In genomic region chr11:33957595-33957994, GRCm38 (mm10) we compare ENCODE assay signal across 25 mouse cellular contexts. TPM values are rescaled to one million over a fixed set of nuclear protein-coding genes. Genes with fewer than 3 reads are reported as not detected.
DNase-seq lines count a peak whose midpoint lies in the region; ATAC-seq and TF ChIP-seq lines count a peak whose summit lies in the region.
"Had no signal": no experiment of that assay in that cellular context is flagged by ENCODE, and none has a peak within 500 bp of the region (broad histone marks: within the 10 kb centered on the region; RNA-seq: fewer than 3 reads in every experiment).

No protein-coding gene starts in this region.

- peak overlapping the region; percentile 7; the same call in 1 of the 2 replicates for H3K27ac ChIP-seq in stomach, embryonic 15.5 days
- H3K27ac ChIP-seq in stomach, postnatal 0 days (replicated peaks), result no peak overlapping the region
- peak overlapping the region; percentile 6; the same call in 1 of the 2 replicates for H3K27ac ChIP-seq in stomach, embryonic 16.5 days (ENCODE audit: low read length)
- H3K27ac ChIP-seq: embryonic facial prominence, embryonic 15.5 days; forebrain, embryonic 10.5 days; gastrocnemius, adult 2 months; hindbrain, embryonic 12.5 days had no signal

- H3K4me1 ChIP-seq in stomach, embryonic 15.5 days, result no peaks in the 10 kb centered on the region
- H3K4me1 ChIP-seq in stomach, postnatal 0 days (replicated peaks; ENCODE audit: control insufficient read depth, insufficient read depth), result no peaks in the 10 kb centered on the region
- H3K4me1 ChIP-seq in stomach, embryonic 16.5 days (ENCODE audit: control insufficient read depth, insufficient read depth, low read length), result 0 out of 2 replicates have a peak, but pooled peaks cover 3% of the 10 kb centered on the region
- H3K4me1 ChIP-seq: embryonic facial prominence, embryonic 15.5 days; hindbrain, embryonic 12.5 days had no signal

- H3K4me2 ChIP-seq in stomach, embryonic 15.5 days, result no peak overlapping the region
- no peak overlapping the region for H3K4me2 ChIP-seq in stomach, postnatal 0 days (replicated peaks; ENCODE audit: low read depth)
- no peak overlapping the region for H3K4me2 ChIP-seq in stomach, embryonic 16.5 days (ENCODE audit: low read depth, low read length)
- H3K4me2 ChIP-seq: embryonic facial prominence, embryonic 15.5 days; heart, embryonic 12.5 days; hindbrain, embryonic 12.5 days had no signal

- no peaks in the 10 kb centered on the region for H3K36me3 ChIP-seq in stomach, embryonic 15.5 days
- no peaks in the 10 kb centered on the region for H3K36me3 ChIP-seq in stomach, postnatal 0 days (ENCODE audit: control insufficient read depth, insufficient read depth, low read length)
- H3K36me3 ChIP-seq in stomach, embryonic 16.5 days (ENCODE audit: control insufficient read depth, insufficient read depth, low read length), result no peaks in the 10 kb centered on the region
- H3K36me3 ChIP-seq: embryonic facial prominence, embryonic 15.5 days; forebrain, embryonic 10.5 days; heart, embryonic 12.5 days; hindbrain, embryonic 12.5 days had no signal

- WGBS in stomach, embryonic 15.5 days, result 82% methylated on average over 6 of the region's 6 CpGs
- WGBS in stomach, postnatal 0 days, result 76% methylated on average over 6 of the region's 6 CpGs
- 77% methylated on average over 6 of the region's 6 CpGs for WGBS in stomach, embryonic 16.5 days

- no peak for TF ChIP-seq EP300 in stomach, postnatal 0 days (optimal IDR thresholded peaks at IDR 0.05)

- no peak overlapping the region for H3K9ac ChIP-seq in stomach, embryonic 15.5 days
- H3K9ac ChIP-seq in stomach, postnatal 0 days (ENCODE audit: low read length), result no peak overlapping the region
- no peak overlapping the region for H3K9ac ChIP-seq in stomach, embryonic 16.5 days (ENCODE audit: low read length)
- H3K9ac ChIP-seq: embryonic facial prominence, embryonic 15.5 days; heart, embryonic 12.5 days; hindbrain, embryonic 12.5 days had no signal

- ATAC-seq in stomach, embryonic 15.5 days (ENCODE audit: insufficient read depth, low FRiP score, low read depth), result no peak
- ATAC-seq in stomach, postnatal 0 days (ENCODE audit: low FRiP score, low TSS enrichment), result no peak
- no peak for ATAC-seq in stomach, embryonic 16.5 days (ENCODE audit: insufficient read depth, low FRiP score)
- ATAC-seq: forebrain, embryonic 14.5 days; hindbrain, embryonic 16.5 days had no signal

- no peak for TF ChIP-seq CTCF in stomach, postnatal 0 days (IDR thresholded peaks at IDR 0.05; ENCODE audit: low read depth)

- no peaks in the 10 kb centered on the region for H3K9me3 ChIP-seq in stomach, embryonic 15.5 days
- H3K9me3 ChIP-seq in stomach, postnatal 0 days (ENCODE audit: control insufficient read depth, low read length), result no peaks in the 10 kb centered on the region
- H3K9me3 ChIP-seq in stomach, embryonic 16.5 days (replicated peaks; ENCODE audit: control insufficient read depth, low read length), result no peaks in the 10 kb centered on the region
- H3K9me3 ChIP-seq: embryonic facial prominence, embryonic 15.5 days; forebrain, embryonic 10.5 days; heart, embryonic 12.5 days; hindbrain, embryonic 12.5 days had no signal

- no peaks in the 10 kb centered on the region for H3K27me3 ChIP-seq in stomach, embryonic 15.5 days (replicated peaks)
- no peaks in the 10 kb centered on the region for H3K27me3 ChIP-seq in stomach, postnatal 0 days (ENCODE audit: control insufficient read depth, insufficient read depth, low read length)
- no peaks in the 10 kb centered on the region for H3K27me3 ChIP-seq in stomach, embryonic 16.5 days (ENCODE audit: control insufficient read depth, insufficient read depth, low read length)
- H3K27me3 ChIP-seq: embryonic facial prominence, embryonic 15.5 days; hindbrain, embryonic 12.5 days had no signal

- peak; percentile 23 for DNase-seq in adrenal gland, adult 2 months
- DNase-seq in adrenal gland, postnatal 4 days (ENCODE audit: low spot score in 2 of 2), result no peak
- DNase-seq in layer of hippocampus, adult 11-12 months (ENCODE audit: low spot score), result peak; percentile 15
- no peak for DNase-seq in layer of hippocampus, postnatal 25 days (ENCODE audit: extremely low spot score in 1 of 2, low spot score in 1 of 2)
- no peak for DNase-seq in stomach, postnatal 0 days (ENCODE audit: low spot score)
- no peak for DNase-seq in natural killer cell, adult 2 months (ENCODE audit: low spot score in 2 of 2)
- DNase-seq: adrenal gland, postnatal 36 days; cerebellum, adult 11 months; cerebellum, adult 8-10 months; embryo, embryonic 11 days; gastrocnemius, adult 2 months; gastrocnemius, postnatal 25 days; heart, postnatal 36 days had no signal

- no peak overlapping the region for H3K4me3 ChIP-seq in stomach, embryonic 15.5 days (replicated peaks)
- H3K4me3 ChIP-seq in stomach, postnatal 0 days (ENCODE audit: low read depth, low read length), result no peak overlapping the region
- H3K4me3 ChIP-seq in stomach, embryonic 16.5 days (replicated peaks; ENCODE audit: low read length), result no peak overlapping the region
- H3K4me3 ChIP-seq: embryonic facial prominence, embryonic 15.5 days; erythroblast, embryonic 14.5 days; forebrain, embryonic 10.5 days; gastrocnemius, adult 2 months; heart, embryonic 12.5 days; hindbrain, embryonic 12.5 days had no signal

RNA-seq across cellular contexts. Expression of gene Kcnmb1, which starts 5.2 kb away (rescaled TPM):
- under 1 TPM; 0.12 to 0.21 TPM for total RNA-seq in adrenal gland, adult 2 months (2021)
- polyA plus RNA-seq in adrenal gland, adult 2 months (2012; rRNA removed), result 0.17 and 0.27 TPM in 2 replicates
- total RNA-seq in adrenal gland, postnatal 4 days (2021), result under 1 TPM; 0.17 TPM
- total RNA-seq in layer of hippocampus, postnatal 25 days (2021), result under 1 TPM; 0.16 to 0.30 TPM
- 2.2 and 2.4 TPM in 2 replicates for polyA plus RNA-seq in stomach, embryonic 15.5 days (2015; fragmentation: Nextera tagmentation; extraction: Ambion mirVana)
- 2.8 and 3.3 TPM in 2 replicates for polyA plus RNA-seq in stomach, postnatal 0 days (2015; fragmentation: Nextera tagmentation; extraction: Ambion mirVana)
- 2.6 and 2.9 TPM in 2 replicates for polyA plus RNA-seq in stomach, embryonic 16.5 days (2015; fragmentation: Nextera tagmentation; extraction: Ambion mirVana)
- total RNA-seq: common myeloid progenitor, adult 5-6 weeks; granulocyte monocyte progenitor cell, adult 5-6 weeks had no signal
- polyA plus RNA-seq: erythroblast, embryonic 14.5 days had no signal

RNA-seq across cellular contexts. Expression of gene Kcnip1, which starts 35.4 kb away (rescaled TPM):
- 1 to 10 TPM; 2.9 to 3.7 TPM for total RNA-seq in adrenal gland, adult 2 months (2021)
- 0.48 and 1.9 TPM in 2 replicates for polyA plus RNA-seq in adrenal gland, adult 2 months (2012; rRNA removed)
- 1 to 10 TPM; 6.6 to 7.3 TPM for total RNA-seq in adrenal gland, postnatal 4 days (2021)
- 10 to 100 TPM; 23.0 to 24.2 TPM for total RNA-seq in layer of hippocampus, postnatal 25 days (2021)
- polyA plus RNA-seq in stomach, embryonic 15.5 days (2015; fragmentation: Nextera tagmentation; extraction: Ambion mirVana), result 11.8 and 12.1 TPM in 2 replicates
- 3.9 and 5.1 TPM in 2 replicates for polyA plus RNA-seq in stomach, postnatal 0 days (2015; fragmentation: Nextera tagmentation; extraction: Ambion mirVana)
- 10.7 and 13.2 TPM in 2 replicates for polyA plus RNA-seq in stomach, embryonic 16.5 days (2015; fragmentation: Nextera tagmentation; extraction: Ambion mirVana)
- total RNA-seq: common myeloid progenitor, adult 5-6 weeks; gastrocnemius, adult 2 months; gastrocnemius, postnatal 25 days; granulocyte monocyte progenitor cell, adult 5-6 weeks had no signal
- polyA plus RNA-seq: C2C12; erythroblast, embryonic 14.5 days had no signal

Comparison
In these comparisons a context has a peak if more than half of its experiments do, and no peak if none do; other contexts are left out.
1. DNase-seq: peak in adrenal gland, adult 2 months (single experiment) and layer of hippocampus, adult 11-12 months (single experiment); none in adrenal gland, postnatal 4 days (0 of 2), layer of hippocampus, postnatal 25 days (0 of 2), stomach, postnatal 0 days (single experiment) and natural killer cell, adult 2 months (0 of 2).